Mouse (Mus musculus) embryonic facial prominence, embryonic 12.5 days (tissue): ENCODE measurements at regions not wholly inside any gene's neighbourhood (a gene's known extent, or its start where the extent isn't known, plus 50 kb on each side); places are given as distances from the start of the nearest gene placed in this dataset.

Source experiments
- ATAC-seq: fragments of 200-750 bp; cut with Nextera tagmentation; 2 replicates; pipeline ENCODE4 v1.8.0; 2017; ENCODE audit not compliant: insufficient number of reproducible peaks, insufficient read depth, low FRiP score, low TSS enrichment
- H3K27ac ChIP-seq: fragments of 300-500 bp; sonication (generic); 2 replicates; pipeline ENCODE4 v1.5.1; 2016; ENCODE audit warnings: mild to moderate bottlenecking
- H3K27me3 ChIP-seq: fragments of 300-500 bp; sonication (generic); 2 replicates; pipeline ENCODE4 v1.6.1; 2016; ENCODE audit warnings: mild to moderate bottlenecking, moderate library complexity
- H3K36me3 ChIP-seq: fragments of 300-500 bp; sonication (generic); 2 replicates; pipeline ENCODE4 v1.6.1; 2016; ENCODE audit warnings: mild to moderate bottlenecking
- H3K4me1 ChIP-seq: fragments of 300-500 bp; sonication (generic); 2 replicates; pipeline ENCODE4 v1.6.1; 2016
- H3K4me2 ChIP-seq: fragments of 300-500 bp; sonication (generic); replicated peaks from 2 replicates; pipeline ENCODE4 v1.6.1; 2016; ENCODE audit warnings: mild to moderate bottlenecking, moderate library complexity
- H3K4me3 ChIP-seq: fragments of 300-500 bp; sonication (generic); 2 replicates; pipeline ENCODE4 v1.5.1; 2016; ENCODE audit warnings: mild to moderate bottlenecking
- H3K9ac ChIP-seq: fragments of 300-500 bp; sonication (generic); 2 replicates; pipeline ENCODE4 v1.6.1; 2016; ENCODE audit warnings: mild to moderate bottlenecking, moderate library complexity
- H3K9me3 ChIP-seq: fragments of 300-500 bp; sonication (generic); 2 replicates; pipeline ENCODE4 v1.6.1; 2016; ENCODE audit warnings: mild to moderate bottlenecking, moderate library complexity
- WGBS: fragments of 180-500 bp; shearing (Covaris S2); methylation state at CpG from one replicate; pipeline ENCODE4 v1.1.7; 2016; 5-methylcytosine and 5-hydroxymethylcytosine counted together

DNA sequence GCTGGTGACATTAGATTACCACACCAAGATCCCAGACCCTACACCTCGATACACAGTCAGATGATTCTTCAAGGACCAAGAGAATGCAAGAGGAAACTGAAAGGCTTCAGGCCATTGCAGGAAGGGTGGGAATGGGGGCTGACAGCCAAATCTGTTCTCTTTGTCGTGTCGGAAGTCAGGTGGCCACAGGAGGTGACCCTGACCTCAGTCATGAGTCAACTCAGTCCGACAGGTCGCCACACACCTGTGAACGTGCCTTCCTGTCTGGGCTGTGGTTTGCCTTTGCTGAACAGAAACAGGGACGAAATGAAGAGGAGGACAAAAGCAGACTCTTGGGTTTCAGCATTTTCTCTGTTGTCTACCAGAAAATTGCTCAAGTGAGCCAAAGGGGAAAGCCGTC, 318.3 kb upstream of the Gm26657 start:
- 57% methylated on average over 8 of the region's 8 CpGs for WGBS

DNA sequence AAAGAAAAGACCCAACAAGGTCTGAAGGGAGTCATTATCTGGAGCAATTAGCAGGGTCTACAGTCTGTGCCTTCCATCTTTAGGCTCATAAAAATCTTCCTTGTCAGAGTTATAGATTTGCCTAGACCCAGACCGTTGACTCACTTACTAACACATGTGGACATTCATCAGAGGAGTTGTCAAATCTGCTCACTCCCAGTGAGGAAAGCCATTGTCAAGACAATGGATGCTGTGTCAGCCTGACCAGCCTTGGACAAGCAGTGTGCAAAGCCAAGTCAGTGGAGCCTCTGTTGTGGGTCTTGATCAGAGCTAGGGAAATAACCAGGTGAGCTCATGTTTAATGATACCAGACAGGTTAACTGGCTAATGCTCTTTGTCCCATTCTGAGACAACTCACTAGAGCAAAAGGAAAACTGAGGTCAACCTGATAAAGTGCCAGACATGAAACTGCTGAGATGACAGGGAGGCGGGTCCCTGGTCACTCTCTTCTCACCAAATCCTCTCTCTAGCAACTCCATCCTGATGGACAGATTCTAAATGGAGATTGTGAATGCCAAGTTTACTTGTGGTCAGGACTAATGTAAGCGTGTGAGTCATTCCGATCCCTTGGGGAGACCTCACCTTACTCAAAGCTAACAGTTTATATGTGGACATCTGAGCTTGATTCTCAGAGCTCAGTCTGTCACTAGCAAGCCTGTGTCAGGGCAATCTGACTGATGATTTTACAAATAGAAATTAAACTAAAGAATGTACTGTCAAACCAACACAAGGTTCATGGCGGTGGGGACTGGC, 320.6 kb upstream of the Gm26657 start:
- Histone ChIP-seq H3K27me3 (no peaks in the 10 kb centered on the region), H3K4me1 (no peaks in the 10 kb centered on the region), H3K9ac (no peak overlapping the region), H3K4me3 (no peak overlapping the region), H3K36me3 (no peaks in the 10 kb centered on the region), H3K9me3 (no peaks in the 10 kb centered on the region), H3K27ac (no peak overlapping the region), H3K4me2 (no peak overlapping the region)
- WGBS: 83% methylated on average over 5 of the region's 5 CpGs
- ATAC-seq: no peak

More for the DNA sequence above, 318.3 kb upstream of the Gm26657 start:
- Histone ChIP-seq H3K9me3 (no peaks in the 10 kb centered on the region), H3K4me2 (no peak overlapping the region), H3K4me3 (no peak overlapping the region), H3K9ac (no peak overlapping the region), H3K36me3 (no peaks in the 10 kb centered on the region), H3K4me1 (no peaks in the 10 kb centered on the region), H3K27ac (no peak overlapping the region), H3K27me3 (no peaks in the 10 kb centered on the region)
- ATAC-seq: no peak

- Histone ChIP-seq H3K36me3 (no peaks in the 10 kb centered on the region), H3K4me3 (no peak overlapping the region), H3K27ac (no peak overlapping the region), H3K9ac (no peak overlapping the region), H3K4me2 (no peak overlapping the region), H3K9me3 (no peaks in the 10 kb centered on the region), H3K27me3 (no peaks in the 10 kb centered on the region), H3K4me1 (peaks cover 3% of the 10 kb centered on the region; the same call in 1 of the 2 replicates)
- 18% methylated on average over 1 of the region's 1 CpGs for WGBS
- ATAC-seq: no peak
Measured at GRCm38 (mm10) chr4:56411024-56411636, 328.7 kb upstream of the Gm26657 start.

DNA sequence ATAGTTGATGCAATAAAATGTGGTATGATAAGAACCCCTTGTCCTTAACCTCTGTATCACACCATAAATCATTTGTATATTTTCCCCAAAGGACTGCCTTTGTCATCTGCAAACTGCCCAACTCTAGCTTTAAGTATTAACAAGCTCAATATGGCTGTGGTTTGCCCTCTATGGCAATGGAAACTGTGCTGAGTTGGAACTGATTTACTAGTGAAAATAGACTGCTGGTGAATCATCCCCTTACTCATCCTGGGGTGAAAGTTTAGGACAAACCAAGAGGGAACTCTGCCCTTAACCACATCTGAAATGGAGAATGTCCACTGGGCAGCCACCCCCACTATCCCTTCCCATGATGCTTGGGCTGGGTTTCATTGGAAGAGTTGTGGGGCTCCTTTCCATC, 346.1 kb upstream of the Gm26657 start:
- H3K27me3 ChIP-seq: no peaks in the 10 kb centered on the region
- no peak overlapping the region for H3K4me3 ChIP-seq
- no peaks in the 10 kb centered on the region for H3K4me1 ChIP-seq
- H3K9me3 ChIP-seq: no peaks in the 10 kb centered on the region
- H3K27ac ChIP-seq: no peak overlapping the region
- no peaks in the 10 kb centered on the region for H3K36me3 ChIP-seq
- no peak for ATAC-seq
- no peak overlapping the region for H3K4me2 ChIP-seq
- no peak overlapping the region for H3K9ac ChIP-seq

- Histone ChIP-seq H3K9ac (no peak overlapping the region), H3K9me3 (no peaks in the 10 kb centered on the region), H3K27me3 (no peaks in the 10 kb centered on the region), H3K36me3 (no peaks in the 10 kb centered on the region), H3K4me1 (no peaks in the 10 kb centered on the region), H3K4me3 (no peak overlapping the region), H3K4me2 (no peak overlapping the region), H3K27ac (no peak overlapping the region)
- ATAC-seq: no peak
- 81% methylated on average over 3 of the region's 3 CpGs for WGBS
Measured at GRCm38 (mm10) chr4:56387051-56387450, 352.8 kb upstream of the Gm26657 start.

DNA sequence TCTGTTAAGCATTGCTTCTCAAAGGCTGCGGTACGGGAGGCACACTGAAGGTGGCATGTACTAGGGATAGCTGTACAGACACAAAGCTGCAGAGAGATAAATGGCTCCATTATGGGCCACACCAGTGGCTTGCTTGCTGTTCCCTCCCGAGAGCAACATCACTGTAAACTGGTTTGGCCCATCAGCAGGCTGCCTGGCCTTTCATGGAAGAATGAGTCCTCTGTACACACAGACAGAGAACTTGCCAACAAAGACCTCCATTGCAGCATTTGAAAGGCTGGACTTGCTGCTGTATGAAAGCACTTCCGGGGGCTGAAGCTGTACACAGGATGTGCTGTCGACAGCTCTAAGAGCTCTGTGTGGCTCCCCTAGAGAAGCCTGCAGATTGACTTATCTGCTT, 364.1 kb upstream of the Gm26657 start:
- peaks cover 13% of the 10 kb centered on the region; the same call in 1 of the 2 replicates for H3K4me1 ChIP-seq
- no peak overlapping the region for H3K4me3 ChIP-seq
- no peaks in the 10 kb centered on the region for H3K9me3 ChIP-seq
- H3K27me3 ChIP-seq: no peaks in the 10 kb centered on the region
- no peak overlapping the region for H3K9ac ChIP-seq
- WGBS: 37% methylated on average over 5 of the region's 5 CpGs
- H3K4me2 ChIP-seq: no peak overlapping the region
- no peak overlapping the region for H3K27ac ChIP-seq
- no peaks in the 10 kb centered on the region for H3K36me3 ChIP-seq
- ATAC-seq: no peak

DNA sequence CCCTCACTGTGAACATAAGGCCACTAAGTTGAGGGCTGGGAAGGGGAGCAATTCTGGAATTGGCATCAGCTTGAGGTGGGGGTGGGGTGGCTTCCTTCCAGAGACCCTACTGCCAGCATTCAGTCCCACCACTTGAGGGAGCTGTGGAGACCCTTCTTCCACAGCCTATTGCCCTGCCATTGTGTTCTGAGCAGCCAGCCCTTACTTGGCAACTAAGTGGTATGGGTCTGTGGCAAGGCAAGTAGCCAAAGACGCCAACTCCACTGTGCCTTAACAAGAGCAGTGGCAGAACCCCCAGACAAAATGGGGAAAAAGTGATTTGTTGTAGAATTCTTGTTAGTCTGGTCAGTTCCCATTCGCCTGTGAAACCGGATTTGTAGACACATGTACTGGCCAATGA, 365.4 kb upstream of the Gm26657 start:
- Histone ChIP-seq H3K4me3 (no peak overlapping the region), H3K4me1 (peaks cover 13% of the 10 kb centered on the region; the same call in 1 of the 2 replicates), H3K27ac (no peak overlapping the region), H3K9ac (no peak overlapping the region), H3K27me3 (no peaks in the 10 kb centered on the region), H3K36me3 (no peaks in the 10 kb centered on the region), H3K9me3 (no peaks in the 10 kb centered on the region), H3K4me2 (no peak overlapping the region)
- 91% methylated on average over 3 of the region's 3 CpGs for WGBS
- no peak for ATAC-seq

- H3K36me3 ChIP-seq: no peaks in the 10 kb centered on the region
- H3K4me3 ChIP-seq: no peak overlapping the region
- no peak overlapping the region for H3K27ac ChIP-seq
- H3K9me3 ChIP-seq: no peaks in the 10 kb centered on the region
- WGBS: 64% methylated on average over 4 of the region's 4 CpGs
- H3K4me2 ChIP-seq: no peak overlapping the region
- no peak overlapping the region for H3K9ac ChIP-seq
- H3K4me1 ChIP-seq: peaks cover 13% of the 10 kb centered on the region; the same call in 1 of the 2 replicates
- H3K27me3 ChIP-seq: no peaks in the 10 kb centered on the region
- ATAC-seq: no peak
Measured at GRCm38 (mm10) chr4:56373746-56374145, 366.1 kb upstream of the Gm26657 start.

GRCm38 (mm10) chr4:56373167-56373566, 366.7 kb upstream of the Gm26657 start:
- H3K4me3 ChIP-seq: no peak overlapping the region
- ATAC-seq: no peak
- no peaks in the 10 kb centered on the region for H3K9me3 ChIP-seq
- H3K27ac ChIP-seq: no peak overlapping the region
- H3K36me3 ChIP-seq: no peaks in the 10 kb centered on the region
- H3K9ac ChIP-seq: no peak overlapping the region
- peaks cover 13% of the 10 kb centered on the region; the same call in 1 of the 2 replicates for H3K4me1 ChIP-seq
- H3K27me3 ChIP-seq: no peaks in the 10 kb centered on the region
- 72% methylated on average over 4 of the region's 4 CpGs for WGBS
- no peak overlapping the region for H3K4me2 ChIP-seq

- WGBS: 45% methylated on average over 7 of the region's 7 CpGs
- Histone ChIP-seq H3K4me1 (peaks cover 13% of the 10 kb centered on the region; the same call in 1 of the 2 replicates), H3K9ac (no peak overlapping the region), H3K4me3 (no peak overlapping the region), H3K27ac (no peak overlapping the region), H3K9me3 (no peaks in the 10 kb centered on the region), H3K36me3 (no peaks in the 10 kb centered on the region), H3K4me2 (no peak overlapping the region), H3K27me3 (no peaks in the 10 kb centered on the region)
- no peak for ATAC-seq
Measured at GRCm38 (mm10) chr4:56372711-56373110, 367.2 kb upstream of the Gm26657 start.

GRCm38 (mm10) chr4:56364594-56364993, 375.3 kb upstream of the Gm26657 start:
- H3K4me1 ChIP-seq: no peaks in the 10 kb centered on the region
- no peak overlapping the region for H3K4me2 ChIP-seq
- H3K4me3 ChIP-seq: no peak overlapping the region
- no peak for ATAC-seq
- no peaks in the 10 kb centered on the region for H3K27me3 ChIP-seq
- H3K9me3 ChIP-seq: no peaks in the 10 kb centered on the region
- no peaks in the 10 kb centered on the region for H3K36me3 ChIP-seq
- 83% methylated on average over 6 of the region's 6 CpGs for WGBS
- no peak overlapping the region for H3K9ac ChIP-seq
- no peak overlapping the region for H3K27ac ChIP-seq

DNA sequence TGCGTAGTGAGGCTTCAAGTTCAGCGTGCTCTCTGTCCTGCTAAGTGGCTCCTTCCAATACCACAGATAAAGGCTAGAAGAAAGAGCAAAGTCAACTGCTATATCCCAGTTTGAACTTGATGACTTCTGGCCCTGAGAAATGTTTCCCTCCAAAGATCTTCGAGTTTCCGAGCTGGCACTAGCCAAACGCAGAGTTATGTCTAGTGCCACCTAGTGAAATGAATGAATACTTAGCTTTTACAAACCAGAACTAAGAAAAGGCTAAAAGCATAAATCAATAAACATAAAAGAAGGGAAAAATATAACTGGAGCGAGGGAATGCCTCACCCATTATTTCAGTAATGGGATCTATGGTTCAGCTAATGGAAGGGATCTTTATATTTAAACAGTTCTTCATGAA, 377.7 kb upstream of the Gm26657 start:
- Histone ChIP-seq H3K9me3 (no peaks in the 10 kb centered on the region), H3K27ac (no peak overlapping the region), H3K4me3 (no peak overlapping the region), H3K27me3 (no peaks in the 10 kb centered on the region), H3K9ac (no peak overlapping the region), H3K4me2 (no peak overlapping the region), H3K4me1 (no peaks in the 10 kb centered on the region), H3K36me3 (no peaks in the 10 kb centered on the region)
- WGBS: 50% methylated on average over 6 of the region's 6 CpGs
- ATAC-seq: no peak
